Mouse (Mus musculus): Measurements from ENCODE around the gene Sytl2.

- TF ChIP-seq CTCF (conservative IDR thresholded peaks at IDR 0.05; ENCODE audit: low read length) (no peak), POU5F1 (IDR thresholded peaks at IDR 0.05; ENCODE audit: borderline replicate concordance, low read length) (no peak), NANOG (IDR thresholded peaks at IDR 0.05; ENCODE audit: borderline replicate concordance, low read length) (no peak)
These were observed 70.8 kb downstream of the Sytl2 start for GRCm38 (mm10) chr7:90372804-90373203.
